Mouse (Mus musculus): ENCODE measurements around the gene Fam114a2.

Gene Fam114a2

DNA sequence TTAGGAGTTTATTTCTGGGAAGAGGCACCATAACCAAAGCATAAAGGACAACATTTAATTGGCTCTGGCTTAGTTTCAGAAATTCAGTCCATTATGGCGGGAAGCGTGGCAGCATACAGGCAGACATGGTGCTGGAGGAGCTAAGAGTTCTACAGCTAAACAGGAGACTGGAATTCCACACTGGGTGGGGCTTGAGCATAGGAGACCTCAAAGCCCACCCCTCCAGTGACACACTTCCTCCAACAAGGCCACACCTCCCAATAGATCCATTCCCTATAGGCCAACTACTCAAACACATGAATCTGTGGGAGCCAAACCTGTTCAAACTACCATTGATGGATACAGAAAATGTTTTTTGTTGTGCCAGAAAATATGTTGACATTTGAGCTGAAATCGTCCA, 2.8 kb upstream of the Fam114a2 start:
- no peak for DNase-seq (ENCODE audit: extremely low read depth, insufficient read length, low spot score)

DNA sequence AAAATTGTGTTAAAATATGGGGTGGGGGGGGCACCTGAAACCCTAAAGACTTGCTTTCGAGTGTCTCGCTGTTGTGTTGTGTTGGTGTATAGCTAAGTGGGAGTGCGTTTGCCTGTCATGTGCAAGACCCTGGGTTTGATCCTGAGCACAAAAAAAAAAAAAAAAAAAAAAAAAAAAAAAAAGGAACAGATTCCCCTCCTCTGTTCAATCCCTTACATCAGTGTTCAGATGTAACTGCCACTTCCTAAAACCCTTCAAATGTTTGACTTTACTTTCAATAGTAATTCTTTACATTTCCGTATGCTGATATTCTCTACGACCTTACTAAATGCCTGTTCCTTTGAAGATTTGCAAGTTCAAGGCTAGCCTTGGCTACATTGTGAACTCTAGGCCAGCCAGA, 887 bp upstream of the Fam114a2 start:
- no peak for DNase-seq (ENCODE audit: extremely low read depth, insufficient read length, low spot score)

DNA sequence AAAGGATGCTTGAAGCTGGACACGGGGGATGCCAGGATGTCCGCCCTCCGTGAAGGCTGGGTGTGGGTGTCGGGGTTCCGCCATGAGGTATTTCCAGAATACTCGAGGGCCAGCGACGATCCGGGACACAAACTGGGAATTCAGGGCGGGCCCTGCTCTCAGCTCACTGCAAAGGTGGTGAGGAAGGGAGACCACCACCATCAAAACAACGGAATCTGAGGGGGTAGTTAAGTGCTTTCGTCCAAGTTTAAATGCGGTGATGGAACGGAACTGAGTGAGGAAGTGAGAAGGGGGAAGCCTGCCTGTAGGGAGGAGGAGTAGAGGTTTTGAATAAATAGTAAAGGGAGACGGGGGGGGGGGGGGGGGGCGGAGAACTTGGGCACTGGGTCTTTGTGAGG, 333 bp upstream of the Fam114a2 start:
- DNase-seq (ENCODE audit: extremely low read depth, insufficient read length, low spot score): no peak

DNA sequence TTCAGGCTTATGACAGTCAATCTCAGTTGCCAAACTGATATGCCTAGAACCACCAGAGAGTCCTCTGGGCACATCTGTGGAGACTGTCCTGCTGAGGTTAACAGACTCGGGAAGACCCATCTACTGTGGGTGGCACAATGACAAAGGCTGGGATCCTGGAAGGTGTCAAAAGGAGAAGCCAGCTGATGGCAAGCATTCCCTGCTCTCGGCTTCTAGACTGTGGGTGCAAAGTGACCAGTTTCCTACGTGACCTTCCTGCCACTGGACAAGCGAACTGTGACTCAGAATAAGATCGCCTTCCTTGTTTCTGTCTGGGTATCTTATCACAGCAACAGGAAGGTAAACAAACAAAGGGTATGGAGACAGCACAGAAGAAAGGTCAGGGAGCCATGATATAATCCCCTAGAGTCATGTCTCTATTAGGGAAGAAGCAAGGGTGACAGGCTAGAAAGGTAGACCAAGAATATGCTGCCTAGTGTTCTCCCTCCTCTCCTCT, 1.4 kb downstream of the Fam114a2 start:
- no peak for DNase-seq (ENCODE audit: extremely low read depth, insufficient read length, low spot score)

DNA sequence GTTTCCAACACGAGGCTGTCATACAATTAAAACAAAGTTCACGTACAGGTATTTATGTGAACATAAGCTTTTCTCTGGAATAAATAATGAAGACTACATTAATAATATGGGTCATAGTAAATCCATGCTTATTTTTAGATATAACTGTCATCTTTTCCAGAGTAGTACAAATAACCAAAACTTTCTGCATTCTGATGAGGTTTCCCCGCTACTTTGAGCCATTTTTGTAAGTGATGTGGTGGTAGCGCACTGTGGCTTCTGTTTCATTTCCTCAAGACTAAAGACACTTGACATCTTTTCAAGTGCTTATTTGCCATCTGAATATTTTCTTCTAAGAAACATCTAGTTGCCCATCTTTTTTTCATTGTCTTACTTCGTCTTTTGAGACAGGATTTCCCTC, 3.2 kb downstream of the Fam114a2 start:
- no peak for DNase-seq (ENCODE audit: extremely low read depth, insufficient read length, low spot score)

DNA sequence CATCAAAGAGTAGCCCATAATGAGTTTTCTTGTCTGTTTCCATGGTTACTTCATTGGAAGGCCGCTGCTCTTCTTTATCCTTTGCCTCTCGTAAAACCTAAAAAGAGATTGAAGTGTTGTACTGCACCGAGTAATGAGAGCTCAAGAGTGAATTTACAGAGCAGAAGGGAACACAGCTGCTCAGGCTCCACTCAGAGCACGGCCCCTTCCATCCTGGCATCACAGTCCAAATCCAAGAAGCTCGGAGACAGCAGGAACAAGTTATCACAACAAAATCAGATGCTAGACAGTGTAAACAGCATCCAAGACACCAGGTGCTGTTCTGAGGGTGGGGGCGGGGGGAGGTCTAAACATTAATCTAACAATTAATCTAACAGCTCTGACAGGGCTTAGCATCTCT, 11.5 kb downstream of the Fam114a2 start:
- no peak for DNase-seq (ENCODE audit: extremely low read depth, insufficient read length, low spot score)

DNA sequence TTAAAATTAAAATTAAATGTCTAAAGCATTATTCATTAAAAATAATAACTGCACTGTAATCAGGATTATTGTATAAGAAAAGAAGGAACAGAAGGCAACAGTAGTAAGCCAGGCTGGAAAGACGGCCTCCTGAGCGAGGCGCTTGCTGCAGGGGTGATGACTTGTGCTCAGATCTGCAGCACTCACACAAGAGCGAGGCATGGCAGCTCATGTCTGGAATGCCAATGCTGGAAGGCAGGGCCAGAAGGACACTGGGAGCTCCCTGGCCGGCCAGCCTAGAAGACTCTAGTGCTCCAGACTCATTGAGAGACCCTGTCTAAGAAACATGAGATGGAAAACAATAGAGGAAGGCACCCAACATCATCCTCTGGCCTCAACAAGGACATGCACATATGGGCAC, 15.3 kb downstream of the Fam114a2 start:
- DNase-seq (ENCODE audit: extremely low read depth, insufficient read length, low spot score): no peak

DNA sequence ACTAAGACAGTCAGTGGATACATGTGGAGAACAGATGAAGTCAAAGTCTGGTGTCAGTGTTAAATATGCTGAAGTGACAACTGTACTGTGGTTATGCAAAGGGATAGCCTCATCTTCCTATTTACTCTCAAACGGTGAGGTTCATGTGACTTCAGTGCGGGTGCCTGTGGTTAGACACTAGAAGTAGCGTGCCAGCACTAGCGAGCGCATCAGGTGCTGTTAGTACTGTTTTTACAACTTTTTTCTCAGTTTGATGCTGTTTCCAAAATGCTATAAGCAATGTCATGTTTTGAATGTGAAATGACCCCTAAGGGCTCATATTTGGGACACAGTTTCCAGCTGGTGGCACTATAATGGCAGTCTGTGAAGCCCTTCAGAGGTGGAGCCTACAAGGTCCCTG, 20.2 kb downstream of the Fam114a2 start:
- no peak for DNase-seq (ENCODE audit: extremely low read depth, insufficient read length, low spot score)

DNA sequence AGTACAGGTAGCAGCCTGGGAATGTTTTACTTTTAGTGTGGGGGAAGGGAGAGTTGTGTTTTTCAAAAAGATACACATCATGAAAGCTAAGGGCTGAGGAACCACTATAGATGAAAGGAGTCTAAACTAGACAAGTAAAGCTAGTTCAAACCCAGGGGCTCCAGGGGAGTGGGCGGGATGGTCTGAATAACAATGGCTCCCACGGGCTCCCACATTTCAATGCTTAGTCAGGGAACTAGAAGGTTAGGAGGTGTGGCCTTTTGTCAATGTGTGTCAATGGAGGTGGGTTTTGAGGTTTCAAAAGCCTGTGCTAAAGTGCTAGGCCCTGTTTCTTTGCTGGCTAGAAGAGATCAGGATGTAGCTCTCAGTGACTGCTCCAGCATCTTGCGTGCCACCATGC, 20.7 kb downstream of the Fam114a2 start:
- no peak for DNase-seq (ENCODE audit: extremely low read depth, insufficient read length, low spot score)

DNA sequence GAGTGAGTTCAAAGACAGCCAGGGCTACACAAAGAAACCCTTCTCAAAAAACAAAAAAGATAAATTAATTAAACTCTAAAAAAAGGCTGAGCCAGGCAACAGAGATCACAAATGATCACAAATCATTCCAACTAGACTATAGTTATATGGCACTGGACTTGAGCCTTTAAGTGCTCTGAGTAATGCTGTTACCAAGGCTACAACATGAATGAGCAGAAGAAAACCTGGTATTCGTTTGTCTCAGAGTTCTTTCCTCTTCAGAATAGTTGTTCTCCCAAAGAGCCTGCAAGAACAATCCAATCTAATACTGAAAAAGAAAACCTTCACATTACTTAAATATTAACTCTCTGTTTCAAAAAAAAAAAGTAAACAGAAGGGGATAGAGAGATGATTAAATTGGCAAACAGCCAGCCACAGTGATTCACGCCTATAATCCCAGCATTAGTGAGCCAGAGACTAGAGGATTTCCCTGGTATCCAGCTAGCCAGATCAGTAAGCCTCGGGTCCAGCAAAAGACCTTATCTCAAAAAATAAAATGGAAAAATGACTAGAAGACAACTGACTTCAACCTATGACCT, 21.9 kb downstream of the Fam114a2 start:
- no peak for DNase-seq (ENCODE audit: extremely low read depth, insufficient read length, low spot score)

DNA sequence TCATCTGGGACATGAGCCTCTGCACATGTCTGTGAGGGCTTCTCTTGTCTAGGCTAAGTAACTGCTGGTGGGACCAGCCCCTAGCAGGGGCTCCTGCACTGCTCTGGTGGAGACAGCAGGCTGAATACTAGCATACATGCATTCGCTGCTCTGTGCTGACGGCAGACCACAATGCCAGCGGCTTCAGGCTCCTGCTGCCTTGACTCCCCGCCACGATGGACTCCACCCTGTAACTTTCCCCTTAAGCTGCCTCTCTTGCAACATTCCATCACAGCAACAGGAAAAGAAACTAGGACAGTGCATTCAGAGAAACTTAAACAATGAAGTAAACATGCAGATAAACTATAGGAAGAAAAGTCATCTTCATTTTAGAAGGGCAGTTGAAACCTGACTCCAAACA, 30.0 kb downstream of the Fam114a2 start:
- no peak for DNase-seq (ENCODE audit: extremely low read depth, insufficient read length, low spot score)

DNA sequence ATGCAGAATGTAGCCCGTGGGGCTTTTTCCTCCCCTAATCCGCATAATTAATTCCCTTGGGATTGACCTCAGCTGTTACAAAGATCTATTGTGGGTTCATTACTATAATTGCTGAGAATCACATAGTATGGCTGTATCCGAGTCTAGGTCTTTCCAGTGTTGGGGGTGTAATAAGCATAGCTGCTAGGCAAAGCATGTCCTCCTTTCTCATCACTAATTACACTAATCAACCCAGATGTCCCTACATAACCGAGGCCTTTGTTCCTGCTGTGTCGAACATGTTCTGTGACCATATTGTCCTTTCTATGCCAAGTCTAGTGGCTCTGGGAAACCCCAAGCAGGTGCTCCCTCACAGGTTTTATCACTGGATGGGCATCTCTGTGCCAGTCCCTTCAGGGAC, 40.3 kb downstream of the Fam114a2 start:
- DNase-seq (ENCODE audit: extremely low read depth, insufficient read length, low spot score): no peak

DNA sequence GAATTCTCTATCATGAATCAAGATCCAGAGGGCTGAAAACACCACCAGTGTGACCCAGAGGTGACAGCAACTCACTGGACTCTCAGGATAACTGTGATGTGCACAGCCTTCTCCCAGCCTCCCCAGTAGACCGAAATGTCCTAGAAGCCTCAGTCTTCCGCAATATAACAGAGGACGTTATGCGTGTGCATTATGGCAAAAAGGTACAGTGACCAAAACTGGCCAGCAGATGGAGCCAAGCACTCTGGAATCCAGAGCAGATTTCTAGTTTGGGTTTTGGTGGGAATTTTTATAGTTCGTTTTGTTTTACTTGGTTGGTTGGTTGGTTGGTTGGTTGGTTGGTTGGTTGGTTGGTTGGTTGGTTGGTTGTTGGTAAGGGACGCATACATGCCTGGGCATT, 43.3 kb downstream of the Fam114a2 start:
- no peak for DNase-seq (ENCODE audit: extremely low read depth, insufficient read length, low spot score)

DNA sequence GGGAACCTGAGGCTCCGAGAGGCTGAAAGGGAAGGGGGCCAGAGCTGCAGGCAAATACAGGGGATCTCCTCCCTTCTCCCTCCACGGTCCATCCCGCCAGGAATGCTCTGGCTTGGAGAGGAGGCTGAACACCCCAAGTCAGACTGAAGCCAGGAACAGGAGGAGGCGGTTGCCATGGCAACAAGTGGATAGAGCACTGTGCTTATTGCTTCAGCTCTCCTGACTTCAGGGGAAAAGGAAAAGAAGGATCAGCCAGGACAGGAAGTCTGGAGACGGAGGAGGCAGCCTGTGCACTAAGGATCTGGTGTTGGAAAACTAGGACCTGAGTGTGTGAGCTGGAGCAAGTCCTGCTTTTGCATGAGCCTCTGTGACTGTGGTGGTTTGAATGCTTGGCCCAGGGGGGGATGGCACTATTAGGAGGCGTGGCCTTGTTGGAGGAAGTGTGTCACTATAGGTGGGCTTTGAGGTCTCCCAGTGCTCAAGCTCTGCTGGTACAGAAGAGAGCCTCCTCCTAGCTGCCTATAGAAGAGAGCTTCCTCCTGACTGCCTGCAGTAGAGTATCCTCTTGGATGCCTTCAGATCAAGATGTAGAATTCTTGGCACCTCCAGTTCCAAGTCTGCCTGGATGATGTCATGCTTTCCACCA, 44.0 kb downstream of the Fam114a2 start:
- DNase-seq (ENCODE audit: extremely low read depth, insufficient read length, low spot score): no peak

DNA sequence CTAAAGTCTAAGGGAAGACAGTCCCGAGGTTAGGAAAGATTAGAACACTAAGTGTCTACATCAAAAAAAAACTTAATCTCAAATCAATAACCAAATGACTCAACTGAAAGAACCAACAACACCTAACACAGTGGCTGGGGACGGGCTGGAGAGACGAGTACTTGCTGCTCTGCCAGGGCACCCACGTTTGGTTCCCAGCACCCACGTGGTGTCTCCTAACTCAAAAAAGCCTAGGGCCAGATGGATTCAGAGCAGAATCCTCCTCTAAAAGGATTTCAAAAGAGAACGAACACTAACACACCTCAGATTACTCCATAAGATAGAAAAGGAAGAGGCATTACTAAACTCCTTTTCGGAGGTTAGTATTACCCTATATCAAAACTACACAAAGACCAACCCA, 47.4 kb downstream of the Fam114a2 start:
- no peak for DNase-seq (ENCODE audit: extremely low read depth, insufficient read length, low spot score)

DNA sequence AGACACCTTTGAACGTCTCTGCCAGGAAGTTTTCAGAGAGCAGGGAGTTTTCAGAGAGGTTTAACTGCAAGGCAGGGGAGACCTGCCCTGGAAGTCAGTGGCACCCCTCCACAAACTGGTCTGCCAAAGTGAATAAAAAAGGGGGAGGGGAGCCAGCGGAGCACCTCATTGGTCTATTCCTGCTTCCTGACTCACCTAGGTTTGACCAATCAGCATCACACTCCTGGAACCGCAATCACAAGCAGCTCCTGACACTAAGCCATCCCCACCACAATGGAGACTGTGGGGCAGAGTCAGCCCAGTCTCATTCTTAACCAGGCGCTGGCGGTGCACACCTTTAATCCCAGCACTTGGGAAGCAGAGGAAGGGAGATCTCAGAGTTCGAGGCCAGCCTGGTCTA, 48.4 kb downstream of the Fam114a2 start:
- peak; percentile 25 for DNase-seq (ENCODE audit: extremely low read depth, insufficient read length, low spot score)

DNA sequence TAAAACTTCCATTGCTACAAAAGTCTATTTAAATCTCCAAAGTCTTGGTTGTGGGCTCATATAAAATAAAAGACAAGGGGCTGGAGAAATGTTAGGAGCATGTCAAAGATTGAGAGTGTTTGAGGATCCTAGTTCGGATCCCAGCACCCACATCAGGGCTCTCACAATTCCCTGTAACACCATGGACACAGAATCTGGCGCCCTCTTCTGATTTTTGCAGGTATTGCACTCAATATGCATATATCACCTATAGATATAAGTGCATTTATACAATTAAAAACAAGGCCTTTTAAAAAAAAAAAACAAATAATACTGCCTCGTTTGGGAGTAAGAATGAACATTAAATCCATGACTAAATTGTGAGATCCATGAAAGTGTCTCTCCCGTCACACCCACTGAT, 49.7 kb downstream of the Fam114a2 start:
- DNase-seq (ENCODE audit: extremely low read depth, insufficient read length, low spot score): no peak

DNA sequence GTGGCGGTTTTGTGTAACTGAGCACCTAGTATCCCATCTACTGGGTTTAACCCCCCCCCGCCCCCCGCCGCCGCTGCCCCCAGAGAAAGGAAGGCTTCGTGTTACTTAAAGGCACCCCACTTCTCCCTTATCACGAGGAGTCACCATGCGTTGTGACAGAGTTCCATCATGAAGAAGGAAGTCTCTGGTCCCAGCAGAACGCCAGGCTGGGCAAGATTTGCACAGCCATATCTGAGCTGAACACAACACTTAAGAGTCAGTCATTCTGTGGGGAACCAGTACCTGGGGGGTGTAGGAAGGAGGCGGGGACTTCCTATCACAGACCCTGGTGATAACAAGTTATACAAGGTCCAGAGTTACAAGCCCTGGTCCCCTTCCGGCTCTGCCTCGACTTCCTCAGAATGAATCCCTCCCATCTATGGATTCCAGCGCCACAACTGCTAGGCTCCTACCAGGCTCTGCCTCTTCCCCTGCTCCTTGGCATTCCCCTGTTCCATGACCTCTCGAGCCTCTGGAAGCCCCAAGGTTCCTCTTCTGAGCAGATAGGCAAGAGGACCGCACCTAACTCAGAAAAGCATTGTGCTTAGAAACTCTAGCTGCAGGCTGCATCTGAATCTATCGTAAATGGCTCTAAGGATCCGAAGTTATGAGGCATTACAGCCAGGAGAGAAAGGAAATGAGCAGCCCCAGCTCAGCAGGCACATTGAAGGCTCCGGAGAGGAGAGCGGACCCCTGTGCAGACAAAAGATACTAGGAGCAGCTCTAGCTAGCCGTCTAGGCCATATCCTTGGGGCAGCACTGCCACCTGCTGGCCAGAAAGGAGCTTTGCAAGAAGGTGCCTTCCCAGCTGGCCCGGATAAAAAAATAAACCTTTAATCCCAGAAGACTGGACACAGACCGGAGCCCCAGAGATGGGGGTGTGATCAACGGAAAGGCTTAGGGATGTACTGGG, 51.0 kb downstream of the Fam114a2 start:
- peak; percentile 20 for DNase-seq (ENCODE audit: extremely low read depth, insufficient read length, low spot score)

DNA sequence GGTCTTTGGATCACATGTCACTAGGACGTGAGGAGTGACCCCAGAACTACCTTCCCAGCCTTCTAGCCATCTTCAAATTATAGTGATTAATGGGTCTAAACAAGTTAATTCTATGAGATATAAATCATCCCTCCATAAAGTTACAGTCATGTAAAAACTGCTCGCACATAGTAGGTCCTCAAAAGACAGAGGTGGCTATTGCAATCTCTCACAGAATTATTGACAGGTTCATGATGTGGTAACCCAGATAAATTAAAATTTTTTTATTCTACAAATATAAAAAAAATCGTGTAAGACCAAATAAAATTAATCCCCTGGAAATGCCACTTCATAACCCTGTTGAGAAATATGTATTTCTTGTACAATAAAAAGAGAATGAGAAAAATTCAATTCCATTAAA, 52.6 kb downstream of the Fam114a2 start:
- no peak for DNase-seq (ENCODE audit: extremely low read depth, insufficient read length, low spot score)

DNA sequence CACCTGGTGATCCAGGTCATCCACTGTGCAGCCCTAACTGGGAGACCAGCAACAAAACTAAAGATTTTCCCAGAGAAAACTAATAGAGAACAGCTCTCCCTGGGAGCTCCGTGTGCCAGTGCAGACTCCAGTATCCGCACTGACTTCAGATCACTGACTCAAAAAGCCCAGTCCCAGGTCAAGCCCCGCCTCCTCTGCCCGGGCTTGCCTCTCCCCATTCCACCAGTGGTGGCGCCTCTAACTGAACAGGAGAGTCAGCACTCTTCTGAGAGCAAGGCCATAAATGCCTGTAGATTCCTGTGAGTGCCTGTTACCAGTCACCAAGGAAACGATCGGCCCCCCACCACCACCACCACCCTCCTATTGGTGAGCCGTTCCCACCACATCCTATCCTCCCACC, 53.4 kb downstream of the Fam114a2 start:
- peak; percentile 60 for DNase-seq (ENCODE audit: extremely low read depth, insufficient read length, low spot score)

DNA sequence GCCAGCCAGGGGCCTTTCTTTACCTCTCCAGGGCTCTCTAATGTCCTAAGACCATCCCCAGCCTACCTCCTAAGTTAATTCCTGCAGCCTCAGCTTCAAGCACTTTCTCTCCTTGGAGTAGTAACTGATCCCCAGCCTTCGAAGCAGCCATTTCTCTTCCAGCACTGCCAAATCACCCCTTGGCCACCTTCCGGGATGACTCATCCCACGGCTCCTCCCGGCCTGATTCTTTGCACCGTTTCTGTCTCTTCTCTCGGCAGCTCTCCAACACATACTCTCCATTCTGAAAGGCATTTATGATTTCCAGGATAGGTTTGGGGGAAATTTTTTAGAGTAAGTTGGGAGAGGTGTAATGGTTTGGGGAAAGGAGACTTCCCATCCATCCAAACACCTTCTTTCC, 58.7 kb downstream of the Fam114a2 start:
- peak; percentile 64 for DNase-seq (ENCODE audit: extremely low read depth, insufficient read length, low spot score)

DNA sequence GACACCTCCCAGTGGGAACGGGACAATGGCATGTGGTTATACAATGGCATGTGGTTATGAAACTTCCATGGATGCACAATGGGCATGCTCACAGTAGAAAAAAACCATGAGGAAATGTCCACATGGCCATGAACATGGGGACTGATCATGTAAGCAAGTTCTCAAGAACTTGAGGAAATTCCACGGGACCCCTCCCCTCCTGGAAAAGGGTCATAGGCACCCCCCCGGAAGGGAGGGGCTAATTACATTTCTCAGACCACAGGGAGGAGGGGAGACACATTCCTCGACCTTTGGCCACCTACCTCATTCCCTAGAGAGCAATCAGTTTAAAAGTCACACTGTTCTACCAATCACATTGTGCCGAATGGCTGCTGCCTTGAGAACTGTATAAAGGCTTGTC, 64.0 kb downstream of the Fam114a2 start:
- no peak for DNase-seq (ENCODE audit: extremely low read depth, insufficient read length, low spot score)
